Mouse (Mus musculus) neural tube, embryonic 11.5 days (tissue): ENCODE data around the gene Mprip. TPM values are rescaled to one million over a fixed set of nuclear protein-coding genes. Genes with fewer than 3 reads are reported as not detected.

Experiments used
- ATAC-seq: fragments of 200-750 bp; cut with Nextera tagmentation; 2 replicates; pipeline ENCODE4 v1.8.0; 2017; ENCODE audit warnings: moderate number of reproducible peaks, mild to moderate bottlenecking, moderate TSS enrichment, moderate library complexity; ENCODE audit not compliant: insufficient read depth, low FRiP score, low TSS enrichment
- DNase-seq: peaks from one replicate; pipeline ENCODE4 v3.0.0-alpha.2; 2015; ENCODE audit warnings: low spot score
- H3K27ac ChIP-seq: fragments of 300-500 bp; sonication (generic); 2 replicates; pipeline ENCODE4 v1.5.1; 2014; ENCODE audit warnings: low read depth, mild to moderate bottlenecking, low read length
- H3K27me3 ChIP-seq: fragments of 300-500 bp; sonication (generic); 2 replicates; pipeline ENCODE4 v1.6.1; 2014; ENCODE audit warnings: mild to moderate bottlenecking, low read length, mixed read lengths; ENCODE audit not compliant: control insufficient read depth, insufficient read depth
- H3K36me3 ChIP-seq: fragments of 300-500 bp; sonication (generic); 2 replicates; pipeline ENCODE4 v1.6.1; 2014; ENCODE audit warnings: mild to moderate bottlenecking, low read length, moderate library complexity, mixed read lengths; ENCODE audit not compliant: control insufficient read depth, insufficient read depth
- H3K4me1 ChIP-seq: fragments of 300-500 bp; sonication (generic); 2 replicates; pipeline ENCODE4 v1.6.1; 2014; ENCODE audit warnings: low read length, mixed read lengths; ENCODE audit not compliant: control insufficient read depth, insufficient read depth
- H3K4me2 ChIP-seq: fragments of 300-500 bp; sonication (generic); 2 replicates; pipeline ENCODE4 v1.6.1; 2014; ENCODE audit warnings: low read depth, mild to moderate bottlenecking, moderate library complexity
- H3K4me3 ChIP-seq: fragments of 300-500 bp; sonication (generic); 2 replicates; pipeline ENCODE4 v1.5.1; 2014; ENCODE audit warnings: low read depth, low read length
- H3K9ac ChIP-seq: fragments of 300-500 bp; sonication (generic); 2 replicates; pipeline ENCODE4 v1.6.1; 2014; ENCODE audit warnings: mild to moderate bottlenecking, low read length
- H3K9me3 ChIP-seq: fragments of 300-500 bp; sonication (generic); 2 replicates; pipeline ENCODE4 v1.6.1; 2016; ENCODE audit warnings: low read length; ENCODE audit not compliant: control insufficient read depth
- WGBS: fragments of 180-500 bp; shearing (Covaris S2); extraction: QIAGEN DNeasy Blood & Tissue Kit; methylation state at CpG from one replicate; pipeline ENCODE4 v1.1.7; 2014; 5-methylcytosine and 5-hydroxymethylcytosine counted together
- polyA plus RNA-seq: library from polyadenylated mRNA; unstranded; fragments of >200 nt; fragmentation: Nextera tagmentation; extraction: Ambion mirVana; gene quantifications from 2 replicates; pipeline ENCODE4 v1.2.1, GENCODE M21; 2014

Gene Mprip
- polyA plus RNA-seq, 1 experiment from 2014 or later, result 91.3 TPM

DNA sequence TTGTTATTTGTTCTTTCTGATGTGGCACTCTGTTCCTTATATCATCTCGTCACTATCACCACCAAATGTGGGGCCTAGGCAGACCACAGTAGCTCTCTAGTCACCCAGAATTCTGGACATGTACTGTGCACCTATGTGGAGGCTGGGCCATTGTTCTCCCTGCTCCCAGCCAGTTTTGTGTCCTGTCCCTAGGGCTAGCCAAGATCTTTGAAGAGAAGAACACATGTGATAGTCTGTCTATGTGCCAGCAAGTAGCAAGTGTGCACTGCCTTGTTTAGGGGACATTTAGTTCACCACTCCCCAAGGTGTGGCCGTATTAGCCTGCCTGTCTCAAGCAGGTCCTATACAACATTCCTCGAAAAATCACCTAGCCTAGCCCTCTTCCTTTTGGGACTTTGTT is 87.9 kb downstream of the Mprip start:
- Histone ChIP-seq H3K36me3 (peaks cover 10% of the 10 kb centered on the region), H3K4me2 (no peak overlapping the region), H3K4me3 (no peak overlapping the region), H3K9ac (no peak overlapping the region), H3K27me3 (no peaks in the 10 kb centered on the region), H3K9me3 (no peaks in the 10 kb centered on the region), H3K4me1 (no peaks in the 10 kb centered on the region), H3K27ac (no peak overlapping the region)
- 91% methylated on average over 3 of the region's 3 CpGs for WGBS
- DNase-seq (no peak), ATAC-seq (no peak)

DNA sequence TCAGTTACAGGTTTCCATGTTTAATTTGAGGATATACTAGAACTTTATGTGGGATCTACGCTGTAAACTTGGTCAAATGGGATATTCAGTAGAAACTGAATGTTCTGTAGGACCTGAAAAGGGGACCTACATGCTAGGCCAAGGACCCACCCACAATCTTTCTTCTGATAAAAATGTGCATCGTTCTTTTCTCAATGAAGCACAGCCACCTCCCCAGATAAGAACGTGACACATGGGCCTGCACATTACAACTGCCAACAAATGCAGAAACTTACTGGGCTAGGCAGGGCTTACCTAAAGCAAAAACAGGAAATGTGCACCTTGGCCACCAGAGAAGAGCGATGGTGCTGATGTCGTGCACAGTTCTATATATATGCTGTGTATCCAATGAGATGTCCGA is 93.4 kb downstream of the Mprip start:
- ATAC-seq, result no peak
- no peak for DNase-seq

DNA sequence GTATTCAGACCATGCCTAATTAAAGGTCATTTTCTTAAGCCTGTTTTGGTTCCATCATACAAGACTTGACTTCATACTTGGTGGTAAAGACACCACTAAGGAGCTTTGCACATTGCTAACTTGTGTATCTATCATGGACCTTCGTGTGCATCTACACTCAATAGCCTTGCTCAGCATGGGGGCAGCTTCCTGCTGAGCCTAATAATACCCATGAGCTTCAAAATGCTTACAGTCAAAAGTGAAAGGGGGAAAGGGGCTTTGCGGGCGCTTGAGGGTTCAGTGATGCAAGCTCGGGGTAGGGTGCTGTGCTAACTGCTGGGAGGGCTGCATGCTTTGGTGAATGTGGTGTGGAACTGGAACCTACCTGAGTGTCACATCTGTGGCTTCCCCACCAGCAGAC is 95.2 kb downstream of the Mprip start:
- no peak overlapping the region for H3K27ac ChIP-seq
- no peaks in the 10 kb centered on the region for H3K27me3 ChIP-seq
- peaks cover 23% of the 10 kb centered on the region for H3K36me3 ChIP-seq
- 79% methylated on average over 4 of the region's 4 CpGs for WGBS
- no peak overlapping the region for H3K4me2 ChIP-seq
- no peak for DNase-seq
- ATAC-seq, result no peak
- H3K4me3 ChIP-seq, result no peak overlapping the region
- H3K9me3 ChIP-seq, result no peaks in the 10 kb centered on the region
- H3K4me1 ChIP-seq, result no peaks in the 10 kb centered on the region
- no peak overlapping the region for H3K9ac ChIP-seq

More for the DNA sequence above, 93.4 kb downstream of the Mprip start:
- no peak overlapping the region for H3K4me2 ChIP-seq
- no peak overlapping the region for H3K27ac ChIP-seq
- H3K36me3 ChIP-seq, result peaks cover 21% of the 10 kb centered on the region
- H3K9ac ChIP-seq, result no peak overlapping the region
- no peaks in the 10 kb centered on the region for H3K27me3 ChIP-seq
- H3K4me1 ChIP-seq, result no peaks in the 10 kb centered on the region
- WGBS, result 96% methylated on average over 6 of the region's 6 CpGs
- no peaks in the 10 kb centered on the region for H3K9me3 ChIP-seq
- no peak overlapping the region for H3K4me3 ChIP-seq

DNA sequence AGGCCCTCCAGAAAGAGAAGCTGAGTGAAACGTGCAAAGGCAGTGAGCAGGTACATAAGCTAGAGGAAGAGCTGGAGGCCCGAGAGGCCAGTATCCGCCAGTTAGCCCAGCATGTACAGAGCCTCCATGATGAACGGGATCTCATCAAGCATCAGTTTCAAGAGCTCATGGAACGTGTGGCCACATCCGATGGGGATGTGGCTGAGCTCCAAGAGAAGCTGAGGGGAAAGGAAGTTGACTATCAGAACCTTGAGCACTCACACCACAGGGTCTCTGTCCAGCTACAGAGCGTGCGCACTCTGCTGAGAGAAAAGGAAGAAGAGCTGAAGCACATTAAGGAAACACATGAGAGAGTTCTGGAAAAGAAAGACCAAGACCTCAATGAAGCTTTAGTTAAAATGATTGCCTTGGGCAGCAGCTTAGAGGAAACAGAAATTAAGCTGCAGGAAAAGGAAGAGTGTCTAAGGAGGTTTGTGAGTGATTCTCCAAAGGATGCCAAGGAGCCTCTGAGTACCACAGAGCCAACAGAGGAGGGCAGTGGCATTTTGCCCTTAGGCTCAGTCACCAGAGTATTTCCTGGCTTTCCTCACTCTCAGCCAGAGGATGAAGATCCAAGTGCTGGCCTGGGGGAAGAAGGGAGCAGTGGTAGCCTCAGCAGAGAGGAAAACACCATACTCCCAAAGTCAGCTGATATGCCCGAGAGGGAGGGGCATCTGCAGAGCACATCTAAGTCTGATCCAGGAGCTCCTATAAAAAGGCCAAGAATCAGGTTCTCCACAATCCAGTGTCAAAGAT is 97.3 kb downstream of the Mprip start:
- WGBS, result 91% methylated on average over 9 of the region's 9 CpGs
- ATAC-seq, result no peak
- H3K27ac ChIP-seq, result no peak overlapping the region

DNA sequence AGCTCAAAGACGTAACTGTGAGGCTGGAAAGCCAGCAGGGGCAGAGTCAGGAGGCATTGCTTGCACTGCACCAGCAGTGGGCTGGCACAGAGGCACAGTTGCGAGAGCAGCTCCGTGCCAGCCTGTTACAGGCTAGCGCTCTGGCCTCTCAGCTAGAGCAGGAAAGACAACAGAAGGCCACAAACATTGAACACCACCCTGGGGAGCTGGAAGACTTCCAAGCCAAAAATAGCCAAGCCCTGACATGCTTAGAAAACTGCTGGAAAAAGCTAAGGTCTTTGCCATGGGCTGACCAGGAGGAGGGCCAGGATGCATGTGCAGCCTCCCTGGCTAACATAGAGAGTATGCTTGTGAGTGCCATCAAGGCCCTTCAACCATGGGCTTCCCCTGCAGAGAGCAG is 98.1 kb downstream of the Mprip start:
- Histone ChIP-seq H3K9ac (no peak overlapping the region), H3K9me3 (no peaks in the 10 kb centered on the region), H3K4me2 (no peak overlapping the region), H3K36me3 (peaks cover 21% of the 10 kb centered on the region), H3K27ac (no peak overlapping the region), H3K27me3 (no peaks in the 10 kb centered on the region), H3K4me1 (no peaks in the 10 kb centered on the region), H3K4me3 (no peak overlapping the region)
- WGBS, result 93% methylated on average over 4 of the region's 4 CpGs
- DNase-seq (no peak), ATAC-seq (no peak)

More for the DNA sequence above, 97.3 kb downstream of the Mprip start:
- Histone ChIP-seq H3K9me3 (no peaks in the 10 kb centered on the region), H3K36me3 (peaks cover 18% of the 10 kb centered on the region), H3K4me3 (no peak overlapping the region), H3K27me3 (no peaks in the 10 kb centered on the region), H3K4me1 (no peaks in the 10 kb centered on the region), H3K4me2 (no peak overlapping the region), H3K9ac (no peak overlapping the region; the same call in 1 of the 2 replicates)
- no peak for DNase-seq

DNA sequence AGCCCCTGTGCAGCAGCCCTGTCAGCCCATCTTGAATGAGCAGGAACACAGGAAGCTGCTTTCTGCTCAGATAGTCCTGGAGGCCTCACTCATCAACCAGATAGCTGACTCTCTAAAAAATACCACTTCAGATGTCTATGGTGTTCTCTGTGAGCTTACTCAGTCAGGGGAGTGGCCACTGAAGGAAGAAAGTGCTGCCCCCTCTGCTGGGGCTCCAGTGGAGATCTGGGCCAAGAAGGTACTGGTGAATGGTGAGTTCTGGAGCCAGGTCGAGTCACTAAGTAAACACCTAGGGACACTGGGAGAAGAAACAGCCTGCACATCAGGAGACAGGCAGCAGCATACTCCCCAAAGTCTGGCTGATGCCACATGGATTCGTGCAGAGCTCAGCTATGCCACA is 98.5 kb downstream of the Mprip start:
- DNase-seq (no peak), ATAC-seq (no peak)
- Histone ChIP-seq H3K4me3 (no peak overlapping the region), H3K4me2 (no peak overlapping the region), H3K9ac (no peak overlapping the region), H3K4me1 (no peaks in the 10 kb centered on the region), H3K9me3 (no peaks in the 10 kb centered on the region), H3K27me3 (no peaks in the 10 kb centered on the region), H3K36me3 (peaks cover 21% of the 10 kb centered on the region), H3K27ac (no peak overlapping the region)
- 84% methylated on average over 2 of the region's 2 CpGs for WGBS

DNA sequence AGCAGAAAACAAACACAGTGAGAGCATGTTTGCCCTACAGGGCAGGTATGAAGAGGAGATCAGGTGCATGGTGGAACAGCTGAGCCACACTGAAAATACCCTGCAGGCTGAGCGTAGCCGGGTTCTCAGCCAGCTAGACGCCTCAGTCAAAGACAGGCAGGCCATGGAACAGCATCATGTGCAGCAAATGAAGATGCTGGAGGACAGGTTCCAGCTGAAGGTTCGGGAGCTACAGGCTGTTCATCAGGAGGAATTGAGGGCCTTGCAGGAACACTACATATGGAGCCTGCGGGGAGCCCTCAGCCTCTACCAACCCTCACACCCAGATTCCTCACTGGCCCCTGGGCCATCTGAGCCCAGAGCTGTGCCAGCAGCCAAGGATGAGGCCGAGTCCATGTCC is 99.7 kb downstream of the Mprip start:
- Histone ChIP-seq H3K36me3 (peaks cover 25% of the 10 kb centered on the region), H3K27me3 (no peaks in the 10 kb centered on the region), H3K4me1 (no peaks in the 10 kb centered on the region), H3K27ac (no peak overlapping the region), H3K4me2 (no peak overlapping the region), H3K4me3 (no peak overlapping the region), H3K9ac (no peak overlapping the region), H3K9me3 (no peaks in the 10 kb centered on the region)
- no peak for DNase-seq
- no peak for ATAC-seq
- WGBS, result 95% methylated on average over 6 of the region's 6 CpGs

DNA sequence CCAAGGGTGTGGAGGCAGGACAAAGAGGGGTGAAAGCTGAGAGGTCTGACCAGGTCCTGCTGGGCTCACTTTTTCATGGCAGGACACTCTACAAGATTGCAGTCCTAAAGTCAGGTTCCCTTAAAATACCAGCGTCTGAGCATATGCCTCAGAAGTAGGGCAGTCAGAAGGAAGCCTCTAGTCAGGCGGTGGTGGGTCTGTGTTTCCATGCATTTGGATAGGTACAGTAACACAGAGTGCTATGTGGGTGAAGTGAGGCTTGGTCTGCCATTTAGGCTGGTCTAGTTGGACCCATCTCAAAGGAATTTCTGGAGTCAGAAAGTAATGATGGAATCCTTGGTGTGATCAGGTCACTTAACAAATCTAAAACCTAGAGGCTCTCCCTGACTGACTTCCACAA is 108.2 kb downstream of the Mprip start:
- H3K9me3 ChIP-seq, result no peaks in the 10 kb centered on the region
- no peak for DNase-seq
- H3K4me3 ChIP-seq, result no peak overlapping the region
- ATAC-seq, result no peak
- no peak overlapping the region for H3K27ac ChIP-seq
- no peak overlapping the region for H3K9ac ChIP-seq
- WGBS, result 92% methylated on average over 2 of the region's 2 CpGs
- no peak overlapping the region for H3K4me2 ChIP-seq
- no peaks in the 10 kb centered on the region for H3K4me1 ChIP-seq
- no peaks in the 10 kb centered on the region for H3K27me3 ChIP-seq
- peaks cover 23% of the 10 kb centered on the region for H3K36me3 ChIP-seq

DNA sequence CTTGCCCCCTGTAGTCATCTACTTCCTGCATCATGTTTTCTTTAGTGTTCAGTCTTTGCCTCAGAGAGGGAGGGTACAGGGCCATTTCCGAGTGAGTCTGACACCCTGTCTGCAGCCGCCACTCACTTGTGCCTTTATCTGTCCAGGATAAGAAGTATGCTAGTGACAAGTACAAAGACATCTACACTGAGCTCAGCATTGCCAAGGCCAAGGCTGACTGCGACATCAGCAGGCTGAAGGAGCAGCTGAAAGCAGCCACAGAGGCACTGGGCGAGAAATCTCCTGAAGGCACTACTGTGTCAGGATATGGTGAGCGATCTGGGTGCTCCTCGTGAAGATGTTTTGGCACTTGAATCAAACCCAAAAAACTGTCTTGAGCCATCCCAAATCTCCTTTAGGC is 108.6 kb downstream of the Mprip start:
- Histone ChIP-seq H3K9me3 (no peaks in the 10 kb centered on the region), H3K9ac (no peak overlapping the region), H3K4me2 (no peak overlapping the region), H3K36me3 (peaks cover 23% of the 10 kb centered on the region), H3K27ac (no peak overlapping the region), H3K4me3 (no peak overlapping the region), H3K27me3 (no peaks in the 10 kb centered on the region), H3K4me1 (no peaks in the 10 kb centered on the region)
- no peak for DNase-seq
- ATAC-seq, result no peak
- 90% methylated on average over 6 of the region's 6 CpGs for WGBS
